Mouse (Mus musculus): ENCODE measurements at regions not wholly inside any gene's neighbourhood (a gene's known extent, or its start where the extent isn't known, plus 50 kb on each side); places are given as distances from the start of the nearest gene placed in this dataset.

- TF ChIP-seq CTCF (conservative IDR thresholded peaks at IDR 0.05; ENCODE audit: low read length), result no peak
- TF ChIP-seq NANOG (IDR thresholded peaks at IDR 0.05; ENCODE audit: borderline replicate concordance, low read length), result no peak
These were observed 1456.0 kb downstream of the Efnb2 start for GRCm38 (mm10) chr8:7205086-7205485.

All from E14TG2a.4 (cell line).